7 mouse cellular contexts compared by ENCODE assay signal in the genomic region with DNA sequence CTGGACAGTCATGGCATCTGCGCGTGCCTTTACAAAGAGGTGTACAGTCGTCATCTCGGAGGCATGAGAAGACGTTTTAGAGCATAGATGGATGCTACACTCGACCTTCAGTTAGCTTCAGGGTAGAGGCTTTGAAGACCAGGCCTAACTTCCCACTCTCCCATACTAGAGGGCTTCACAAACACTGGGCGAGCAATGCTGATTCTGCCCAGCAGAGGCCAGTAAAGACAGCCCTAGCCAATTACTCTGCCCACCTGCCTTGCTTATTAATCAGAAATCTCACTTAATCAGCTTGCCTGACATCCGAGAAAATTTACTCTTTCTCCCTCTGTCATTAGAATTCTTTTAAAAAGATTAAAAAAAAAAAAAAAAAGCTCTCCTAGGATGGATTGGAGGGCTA. TPM values are rescaled to one million over a fixed set of nuclear protein-coding genes. Genes with fewer than 3 reads are reported as not detected.
DNase-seq lines count a peak whose midpoint lies in the region; TF ChIP-seq lines count a peak whose summit lies in the region.

No protein-coding gene starts in this region.

- DNase-seq in heart, postnatal 10 days = peak; percentile 57 to 65
- no peak for DNase-seq in heart, postnatal 25 days (ENCODE audit: low spot score)
- DNase-seq in thymus, postnatal 0 days (ENCODE audit: low spot score) = peak; percentile 23
- DNase-seq in thymus, postnatal 10 days (ENCODE audit: low spot score in 2 of 2) = no peak
- peak; percentile 67 to 78 for DNase-seq in cerebellum, postnatal 25 days
- DNase-seq in layer of hippocampus, adult 2 months (ENCODE audit: low spot score in 2 of 2) = peak in 1 of 2 experiments; percentile 41
- peak; percentile 77 for DNase-seq in retina, postnatal 1 day

- H3K4me3 ChIP-seq in layer of hippocampus, adult 2 months = no peak overlapping the region

- TF ChIP-seq CTCF in layer of hippocampus, adult 2 months (conservative IDR thresholded peaks at IDR 0.05) = peak; percentile 88

- intact Hi-C loops in heart, postnatal 10 days (cut with DNase I) = loop anchor here (5.0 to 10.0 kb wide), 2 partner anchors 82 to 150 kb away; no protein-coding TSS in a partner anchor
- intact Hi-C loops in heart, postnatal 25 days (cut with DNase I) = loop anchor here (5.0 to 10.0 kb wide), 2 partner anchors 87 to 220 kb away; no protein-coding TSS in a partner anchor

- H3K27ac ChIP-seq in layer of hippocampus, adult 2 months = no peak overlapping the region

RNA-seq across cellular contexts. Expression of a gene that starts 33.3 kb away (rescaled TPM):
- 1 to 10 TPM; 1.5 to 1.7 TPM for total RNA-seq in heart, postnatal 10 days (2021)
- total RNA-seq in heart, postnatal 25 days (2021) = under 1 TPM; 0.81 to 0.98 TPM
- polyA plus RNA-seq in thymus, postnatal 0 days (2015; fragmentation: Nextera tagmentation; extraction: Ambion mirVana) = 0.36 and 0.56 TPM in 2 replicates
- total RNA-seq in layer of hippocampus, adult 2 months (2021) = 1 to 10 TPM; 4.5 to 5.6 TPM

RNA-seq across cellular contexts. Expression of a gene that starts 58.5 kb away (rescaled TPM):
- 10 to 100 TPM; 11.9 to 14.2 TPM for total RNA-seq in heart, postnatal 10 days (2021)
- total RNA-seq in heart, postnatal 25 days (2021) = 1 to 10 TPM; 8.6 to 9.5 TPM
- polyA plus RNA-seq in thymus, postnatal 0 days (2015; fragmentation: Nextera tagmentation; extraction: Ambion mirVana) = 17.6 and 21.5 TPM in 2 replicates
- total RNA-seq in layer of hippocampus, adult 2 months (2021) = 10 to 100 TPM; 67.4 to 70.2 TPM

Comparison
In these comparisons a context has a peak if more than half of its experiments do, and no peak if none do; other contexts are left out.
1. DNase-seq: peak in heart, postnatal 10 days (2 of 2), thymus, postnatal 0 days (single experiment), cerebellum, postnatal 25 days (2 of 2) and retina, postnatal 1 day (single experiment); none in heart, postnatal 25 days (single experiment) and thymus, postnatal 10 days (0 of 2).
2. RNA of a gene that starts 58.5 kb away (total RNA-seq): 67.4 to 70.2 TPM in layer of hippocampus, adult 2 months; 11.9 to 14.2 TPM in heart, postnatal 10 days and 8.6 to 9.5 TPM in heart, postnatal 25 days; every median in the first group is over 4 times any median in the second.